Mouse (Mus musculus) C3H10T1/2 (cell line): Measurements from ENCODE around the gene Sgf29. TPM values are rescaled to one million over a fixed set of nuclear protein-coding genes. Genes with fewer than 3 reads are reported as not detected.

Experiments used
- polyA plus RNA-seq, 2 experiments: library from polyadenylated mRNA; unstranded; fragments of >200 nt; fragmentation: generic; extraction: Trizol; gene quantifications; one replicate each; pipeline ENCODE4 v1.2.1; 2012; ENCODE audit warnings: missing spikeins in 2 of 2

Gene Sgf29
- 10 to 100 TPM; 24.3 to 64.3 TPM for polyA plus RNA-seq

GRCm38 (mm10) chr7:126649231-126650051, at the start of gene Sgf29:
Gene Sgf29, plus strand, starts transcription at chr7:126649309.

GRCm38 (mm10) chr7:126630824-126631518, 18.1 kb upstream of the Sgf29 start, which contains the start of gene Nupr1:
Gene Nupr1, minus strand, starts transcription at chr7:126630861.

GRCm38 (mm10) chr7:126676207-126676606, 27.1 kb downstream of the Sgf29 start, which contains the start of gene Sult1a1:
Gene Sult1a1, minus strand, starts transcription at chr7:126676432.

GRCm38 (mm10) chr7:126695210-126695611, 46.1 kb downstream of the Sgf29 start, which contains the start of gene Bola2:
Gene Bola2, plus strand, starts transcription at chr7:126695401.

GRCm38 (mm10) chr7:126695631-126696207, 46.6 kb downstream of the Sgf29 start, which contains the start of gene Slx1b:
Gene Slx1b, minus strand, starts transcription at chr7:126695784.

GRCm38 (mm10) chr7:126707442-126708174, 58.5 kb downstream of the Sgf29 start, which contains the start of gene Coro1a:
Gene Coro1a, minus strand, starts transcription at chr7:126707787.

Other genes with a start within 250 kb of the Sgf29 start
- not detected for gene Cd19, start 234.4 kb upstream of the Sgf29 start, polyA plus RNA-seq
- gene Rabep2, start 220.6 kb upstream of the Sgf29 start, polyA plus RNA-seq: 10 to 100 TPM; 11.8 to 23.9 TPM
- gene Atp2a1, start 186.2 kb upstream of the Sgf29 start, polyA plus RNA-seq: under 1 TPM; 0.06 to 0.48 TPM
- 10 to 100 TPM; 10.5 to 37.6 TPM for gene Sh2b1, start 173.9 kb upstream of the Sgf29 start, polyA plus RNA-seq
- 100 to 1,000 TPM; 113 to 212 TPM for gene Tufm, start 161.9 kb upstream of the Sgf29 start, polyA plus RNA-seq
- gene Atxn2l, start 145.9 kb upstream of the Sgf29 start, polyA plus RNA-seq: 10 to 100 TPM; 26.2 to 51.5 TPM
- 100 to 1,000 TPM in 1 of 2 experiments, 10 to 100 TPM in 1; 71.1 to 121 TPM for gene Eif3c, start 82.9 kb upstream of the Sgf29 start, polyA plus RNA-seq
- gene Apobr, start 64.4 kb upstream of the Sgf29 start, polyA plus RNA-seq: under 1 TPM; 0.28 to 0.60 TPM
- gene Cln3, start 63.5 kb upstream of the Sgf29 start, polyA plus RNA-seq: under 1 TPM; 0.26 to 0.27 TPM
- gene Il27, start 54.4 kb upstream of the Sgf29 start, polyA plus RNA-seq: not detected
- 100 to 1,000 TPM in 1 of 2 experiments, 10 to 100 TPM in 1; 12.1 to 109 TPM for gene Nupr1, start 18.4 kb upstream of the Sgf29 start, polyA plus RNA-seq
- 10 to 100 TPM in 1 of 2 experiments, under 1 TPM in 1; 0.02 to 11.3 TPM for gene Sult1a1, start 27.1 kb downstream of the Sgf29 start, polyA plus RNA-seq
- 100 to 1,000 TPM in 1 of 2 experiments, 10 to 100 TPM in 1; 72.6 to 201 TPM for gene Bola2, start 46.1 kb downstream of the Sgf29 start, polyA plus RNA-seq
- 1 to 10 TPM; 5.3 to 7.8 TPM for gene Slx1b, start 46.5 kb downstream of the Sgf29 start, polyA plus RNA-seq
- gene Coro1a, start 58.5 kb downstream of the Sgf29 start, polyA plus RNA-seq: 1 to 10 TPM; 4.1 to 4.4 TPM
- 100 to 1,000 TPM; 144 to 277 TPM for gene Mapk3, start 110.3 kb downstream of the Sgf29 start, polyA plus RNA-seq
- gene Gdpd3, start 117.0 kb downstream of the Sgf29 start, polyA plus RNA-seq: 1 to 10 TPM in 1 of 2 experiments, under 1 TPM in 1; 0.20 to 4.2 TPM
- gene Ypel3, start 127.6 kb downstream of the Sgf29 start, polyA plus RNA-seq: 100 to 1,000 TPM in 1 of 2 experiments, 10 to 100 TPM in 1; 18.7 to 138 TPM
- gene Tbx6, start 132.2 kb downstream of the Sgf29 start, polyA plus RNA-seq: under 1 TPM; 0.01 to 0.58 TPM
- gene Ppp4c, start 143.2 kb downstream of the Sgf29 start, polyA plus RNA-seq: 100 to 1,000 TPM; 126 TPM
- under 1 TPM; 0.08 TPM for gene Fam57b, start 148.4 kb downstream of the Sgf29 start, polyA plus RNA-seq
- gene 4930451I11Rik, start 182.3 kb downstream of the Sgf29 start, polyA plus RNA-seq: not detected
- not detected for gene Doc2a, start 198.1 kb downstream of the Sgf29 start, polyA plus RNA-seq
- 10 to 100 TPM; 10.8 to 24.2 TPM for gene Hirip3, start 212.7 kb downstream of the Sgf29 start, polyA plus RNA-seq
- gene Ino80e, start 213.1 kb downstream of the Sgf29 start, polyA plus RNA-seq: 10 to 100 TPM; 65.9 to 98.4 TPM
- gene Taok2, start 235.4 kb downstream of the Sgf29 start, polyA plus RNA-seq: 10 to 100 TPM; 10.1 to 53.2 TPM